Mouse (Mus musculus) myocyte (in vitro differentiated cells): ENCODE measurements at regions not wholly inside any gene's neighbourhood (a gene's known extent, or its start where the extent isn't known, plus 50 kb on each side); places are given as distances from the start of the nearest gene placed in this dataset.

Experiments used
- CEBPB ChIP-seq: IDR thresholded peaks from 2 replicates; pipeline ENCODE4 v1.6.1; 2011; ENCODE audit warnings: mild to moderate bottlenecking, moderate library complexity; ENCODE audit not compliant: poor library complexity, insufficient read depth, severe bottlenecking
- E2F4 ChIP-seq: IDR thresholded peaks from one replicate; pipeline ENCODE4 v1.6.1; 2011; ENCODE audit warnings: mild to moderate bottlenecking, control low read depth, moderate library complexity; ENCODE audit not compliant: insufficient read depth
- MAX ChIP-seq: IDR thresholded peaks from one replicate; pipeline ENCODE4 v1.6.1; 2011; ENCODE audit warnings: low read depth, mild to moderate bottlenecking, control low read depth
- MYOG ChIP-seq, 3 experiments: IDR thresholded peaks; one replicate each; pipeline ENCODE4 v1.6.1; 2011; ENCODE audit warnings: control low read depth in 2 of 3, low read depth in 2 of 3, mild to moderate bottlenecking in 2 of 3; ENCODE audit not compliant: insufficient read length in 2 of 3, control insufficient read depth in 1 of 3, insufficient read depth in 1 of 3
- POLR2A ChIP-seq: IDR thresholded peaks from one replicate; pipeline ENCODE4 v1.6.1; 2011; ENCODE audit warnings: low read depth, mild to moderate bottlenecking, control low read depth, moderate library complexity; ENCODE audit not compliant: insufficient read length
- POLR2AphosphoS2 ChIP-seq: IDR thresholded peaks from one replicate; pipeline ENCODE4 v1.6.1; 2011; ENCODE audit warnings: low read depth, control low read depth; ENCODE audit not compliant: insufficient read length
- REST ChIP-seq: IDR thresholded peaks from one replicate; pipeline ENCODE4 v1.6.1; 2011; ENCODE audit warnings: mild to moderate bottlenecking, control low read depth, moderate library complexity; ENCODE audit not compliant: insufficient read depth, insufficient read length
- TCF3 ChIP-seq: IDR thresholded peaks from one replicate; pipeline ENCODE4 v1.6.1; 2011; ENCODE audit warnings: low read depth, control low read depth; ENCODE audit not compliant: insufficient read length
- USF1 ChIP-seq: IDR thresholded peaks from one replicate; pipeline ENCODE4 v1.6.1; 2011; ENCODE audit warnings: low read depth, mild to moderate bottlenecking, control low read depth, moderate library complexity

GRCm38 (mm10) chr16:24118487-24118886 lies 129.8 kb upstream of the Bcl6 start:
- no peak for TF ChIP-seq POLR2A
- TF ChIP-seq CEBPB: no peak
- no peak for TF ChIP-seq POLR2AphosphoS2
- no peak for TF ChIP-seq MYOG (IDR thresholded peaks at IDR 0.05; ENCODE audit: control insufficient read depth in 1 of 3, insufficient read depth in 1 of 3, insufficient read length in 2 of 3, low read depth in 2 of 3)
- TF ChIP-seq USF1: no peak
- no peak for TF ChIP-seq E2F4
- TF ChIP-seq TCF3: no peak
- no peak for TF ChIP-seq REST
- TF ChIP-seq MAX: no peak
